Mouse (Mus musculus): ENCODE results near the gene Tenm3.

DNA sequence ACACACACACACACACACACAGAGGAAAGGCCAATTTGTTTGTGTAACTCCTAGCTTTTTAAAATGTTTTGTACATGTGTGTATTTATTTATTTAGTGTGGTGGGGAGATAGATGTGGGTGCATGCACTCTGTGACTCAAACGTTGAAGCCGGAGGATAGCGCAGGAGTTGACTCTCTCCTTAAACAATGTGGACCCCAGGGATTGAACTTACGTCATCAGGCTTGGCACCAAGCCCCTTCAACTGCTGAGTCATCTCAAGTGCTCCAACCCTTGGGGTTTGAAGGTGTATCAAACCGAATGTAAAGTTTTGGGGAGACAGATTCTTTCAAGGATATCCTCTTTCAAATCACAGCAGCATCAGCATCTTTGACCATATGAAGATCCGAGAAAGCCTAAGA, 63.1 kb downstream of the Tenm3 start:
- TF ChIP-seq POLR2A (IDR thresholded peaks at IDR 0.05; ENCODE audit: low read depth, low read length) (no peak), CTCF (IDR thresholded peaks at IDR 0.05; ENCODE audit: borderline replicate concordance, insufficient read depth, low read length) (no peak)
